Mouse (Mus musculus) bone marrow, adult 2 months (tissue): ENCODE data around the gene Rtp4. TPM values are rescaled to one million over a fixed set of nuclear protein-coding genes. Genes with fewer than 3 reads are reported as not detected.

Experiments
- H3K27ac ChIP-seq: fragments of 200-500 bp; 2 replicates; pipeline ENCODE4 v1.5.1; 2012; ENCODE audit warnings: low read depth, mild to moderate bottlenecking, control low read depth, inconsistent platforms, low read length; ENCODE audit not compliant: control insufficient read depth, poor library complexity, insufficient read depth
- H3K4me1 ChIP-seq: fragments of 200-500 bp; 2 replicates; pipeline ENCODE4 v1.6.1; 2011; ENCODE audit warnings: low read length; ENCODE audit not compliant: control insufficient read depth, insufficient read depth
- H3K4me3 ChIP-seq: fragments of 200-500 bp; replicated peaks from 2 replicates; pipeline ENCODE3; 2011; ENCODE audit warnings: mild to moderate bottlenecking, low read depth, low read length, control low read depth; ENCODE audit not compliant: control insufficient read depth
- CTCF ChIP-seq: fragments of 200-500 bp; IDR thresholded peaks from 2 replicates; pipeline ENCODE4 v1.5.1; 2011; ENCODE audit warnings: low read length, control low read depth; ENCODE audit not compliant: control insufficient read depth, insufficient read depth
- POLR2A ChIP-seq: fragments of 200-500 bp; IDR thresholded peaks from 2 replicates; pipeline ENCODE4 v1.6.1; 2011; ENCODE audit warnings: low read depth, mild to moderate bottlenecking, control low read depth, low read length, borderline replicate concordance; ENCODE audit not compliant: control insufficient read depth
- WGBS: fragments of 180-500 bp; shearing (Covaris S2); methylation state at CpG from one replicate; pipeline ENCODE4 v1.1.7; 2018; 5-methylcytosine and 5-hydroxymethylcytosine counted together
- polyA plus RNA-seq: library from polyadenylated mRNA; stranded (reverse); fragments of >200 nt; gene quantifications from 2 replicates; pipeline ENCODE4 v1.2.4, GENCODE M21; 2011; ENCODE audit warnings: low replicate concordance; ENCODE audit not compliant: missing spikeins, insufficient read depth, insufficient read length

Gene Rtp4
- polyA plus RNA-seq, 1 experiment = 25.6 TPM

DNA sequence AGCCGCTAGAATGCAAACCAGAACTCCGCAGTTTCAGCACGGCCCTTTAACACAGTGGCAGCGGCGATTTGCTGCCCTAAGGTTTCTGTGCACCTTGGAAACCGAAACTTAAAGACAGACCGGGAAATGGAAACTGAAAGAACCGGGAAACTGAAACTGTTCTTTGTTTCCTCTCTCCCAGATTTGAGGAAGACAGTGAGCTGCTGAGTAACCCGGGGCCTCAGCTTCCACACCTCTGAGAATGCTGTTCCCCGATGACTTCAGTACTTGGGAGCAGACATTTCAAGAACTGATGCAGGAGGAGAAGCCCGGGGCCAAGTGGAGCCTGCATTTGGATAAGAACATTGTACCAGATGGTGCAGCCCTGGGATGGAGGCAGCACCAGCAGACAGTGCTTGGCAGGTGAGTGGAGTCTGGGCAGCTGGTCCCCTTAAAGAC, 89.7 kb downstream of the Rtp4 start:
- TF ChIP-seq CTCF = no peak
- TF ChIP-seq POLR2A = no peak
- Histone ChIP-seq H3K4me1 (no peaks in the 10 kb centered on the region), H3K27ac (peak overlapping the region; percentile 55), H3K4me3 (peak overlapping the region; percentile 74)
- under 1% methylated on average over 11 of the region's 11 CpGs for WGBS

DNA sequence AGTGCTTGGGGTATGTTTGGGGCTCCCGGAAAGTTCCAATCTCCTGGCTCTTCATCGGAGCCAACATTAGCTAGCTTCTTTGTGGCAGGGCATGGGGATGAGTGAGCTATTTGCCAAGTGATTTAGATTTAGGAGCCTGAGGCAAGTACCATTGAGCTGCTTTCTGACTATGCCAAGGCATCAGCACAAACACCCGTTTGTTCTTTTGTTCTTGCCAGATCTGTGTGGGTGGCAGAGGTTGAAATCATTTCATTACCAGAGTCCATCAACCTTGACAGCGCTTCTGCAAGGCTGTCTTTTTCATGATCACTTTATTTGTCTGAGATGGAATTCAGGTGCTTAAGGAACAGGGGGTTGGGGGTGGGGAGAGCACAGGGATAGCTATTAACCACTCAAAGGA, 104.1 kb downstream of the Rtp4 start:
- H3K4me1 ChIP-seq = no peaks in the 10 kb centered on the region
- H3K27ac ChIP-seq = no peak overlapping the region
- no peak overlapping the region for H3K4me3 ChIP-seq
- 81% methylated on average over 4 of the region's 4 CpGs for WGBS
- no peak for TF ChIP-seq CTCF
- TF ChIP-seq POLR2A = no peak

- TF ChIP-seq POLR2A = no peak
- no peak for TF ChIP-seq CTCF
- Histone ChIP-seq H3K4me1 (no peaks in the 10 kb centered on the region), H3K27ac (no peak overlapping the region), H3K4me3 (no peak overlapping the region)
- WGBS = 70% methylated on average over 2 of the region's 2 CpGs
These were observed 111.4 kb downstream of the Rtp4 start for GRCm38 (mm10) chr16:23631531-23631930.

- TF ChIP-seq CTCF (peak; percentile 54; the same call in 1 of the 2 replicates), POLR2A (no peak)
- Histone ChIP-seq H3K4me3 (no peak overlapping the region), H3K4me1 (no peaks in the 10 kb centered on the region), H3K27ac (no peak overlapping the region)
- 83% methylated on average over 2 of the region's 2 CpGs for WGBS
These were observed 112.6 kb downstream of the Rtp4 start for GRCm38 (mm10) chr16:23632681-23633080.

GRCm38 (mm10) chr16:23653028-23653427, 132.9 kb downstream of the Rtp4 start:
- no peaks in the 10 kb centered on the region for H3K4me1 ChIP-seq
- WGBS = 86% methylated on average over 5 of the region's 5 CpGs
- H3K4me3 ChIP-seq = no peak overlapping the region
- H3K27ac ChIP-seq = no peak overlapping the region
- TF ChIP-seq CTCF (no peak), POLR2A (no peak)

- no peaks in the 10 kb centered on the region for H3K4me1 ChIP-seq
- WGBS = 54% methylated on average over 4 of the region's 4 CpGs
- H3K4me3 ChIP-seq = no peak overlapping the region
- no peak overlapping the region for H3K27ac ChIP-seq
- TF ChIP-seq POLR2A (no peak), CTCF (no peak)
These were observed 133.4 kb downstream of the Rtp4 start for GRCm38 (mm10) chr16:23653479-23653878.

GRCm38 (mm10) chr16:23659597-23660531, 139.8 kb downstream of the Rtp4 start:
- no peak for TF ChIP-seq CTCF
- no peak for TF ChIP-seq POLR2A
- Histone ChIP-seq H3K4me1 (no peaks in the 10 kb centered on the region), H3K27ac (no peak overlapping the region), H3K4me3 (no peak overlapping the region)
- 87% methylated on average over 13 of the region's 13 CpGs for WGBS

Other genes with a start within 250 kb of the Rtp4 start
- gene Rtp1, start 91.2 kb upstream of the Rtp4 start, polyA plus RNA-seq = not detected in 2 replicates
- 0.87 TPM in 1 of 2 replicates, not detected in the other for gene Masp1, start 524 bp downstream of the Rtp4 start, polyA plus RNA-seq